Mouse (Mus musculus) liver, adult 2 months (tissue): ENCODE data around the gene Cgref1. TPM values are rescaled to one million over a fixed set of nuclear protein-coding genes. Genes with fewer than 3 reads are reported as not detected.

ENCODE experiments used
- DNase-seq: peaks from one replicate; pipeline ENCODE4 v3.0.0-alpha.2; 2011; ENCODE audit warnings: low read depth, low spot score; ENCODE audit errors: extremely low read depth
- H3K27ac ChIP-seq: fragments of 200-500 bp; replicated peaks from 2 replicates; pipeline ENCODE4 v1.5.1; 2012; ENCODE audit warnings: low read depth, mild to moderate bottlenecking, control low read depth, inconsistent platforms, low read length; ENCODE audit not compliant: insufficient read depth
- H3K27me3 ChIP-seq: fragments of 200-500 bp; 2 replicates; pipeline ENCODE4 v1.6.1; 2012; ENCODE audit warnings: mild to moderate bottlenecking, moderate library complexity, low read length, inconsistent platforms; ENCODE audit not compliant: control insufficient read depth, insufficient read depth
- H3K36me3 ChIP-seq: fragments of 200-500 bp; 2 replicates; pipeline ENCODE4 v1.6.1; 2012; ENCODE audit warnings: low read length, inconsistent platforms; ENCODE audit not compliant: control insufficient read depth, insufficient read depth
- H3K4me1 ChIP-seq: fragments of 200-500 bp; 2 replicates; pipeline ENCODE4 v1.6.1; 2011; ENCODE audit warnings: low read length; ENCODE audit not compliant: control insufficient read depth, insufficient read depth
- H3K4me3 ChIP-seq: fragments of 200-500 bp; 2 replicates; pipeline ENCODE4 v1.5.1; 2011; ENCODE audit warnings: low read depth, mild to moderate bottlenecking, control low read depth, low read length, moderate library complexity; ENCODE audit not compliant: insufficient read depth
- H3K79me2 ChIP-seq: fragments of 200-500 bp; 2 replicates; pipeline ENCODE4 v1.6.1; 2012; ENCODE audit warnings: inconsistent platforms, mild to moderate bottlenecking, low read length, moderate library complexity; ENCODE audit not compliant: control insufficient read depth, insufficient read depth
- H3K9ac ChIP-seq: fragments of 200-500 bp; 2 replicates; pipeline ENCODE4 v1.6.1; 2012; ENCODE audit warnings: low read depth, mild to moderate bottlenecking, control low read depth, inconsistent platforms, low read length
- CTCF ChIP-seq: fragments of 200-500 bp; IDR thresholded peaks from 2 replicates; pipeline ENCODE4 v1.5.1; 2011; ENCODE audit warnings: low read depth, low read length, control low read depth
- POLR2A ChIP-seq: fragments of 200-500 bp; IDR thresholded peaks from 2 replicates; pipeline ENCODE4 v1.6.1; 2011; ENCODE audit warnings: low read length, control low read depth; ENCODE audit not compliant: insufficient read depth; ENCODE audit errors: extremely low read depth
- WGBS: fragments of 180-500 bp; shearing (Covaris S2); methylation state at CpG from one replicate; pipeline ENCODE4 v1.1.7; 2018; 5-methylcytosine and 5-hydroxymethylcytosine counted together
- polyA plus RNA-seq: library from polyadenylated mRNA; depleted of rRNA; stranded (reverse); fragments of >200 nt; gene quantifications from 2 replicates; pipeline ENCODE4 v1.2.3, GENCODE M21; 2012
- total RNA-seq: library from RNA; depleted of rRNA; stranded (reverse); fragments of >200 nt; gene quantifications from 2 replicates; pipeline ENCODE4 v1.2.3, GENCODE M21; 2014

The Cgref1 gene
- total and polyA plus RNA-seq, 2 experiments = 0.28 to 0.74 TPM

GRCm38 (mm10) chr5:30890375-30890774 lies 55.0 kb downstream of the Cgref1 start:
- WGBS = 84% methylated on average over 7 of the region's 7 CpGs
- Histone ChIP-seq H3K9ac (no peak overlapping the region), H3K27ac (no peak overlapping the region), H3K4me1 (peaks cover 1% of the 10 kb centered on the region; the same call in 1 of the 2 replicates), H3K4me3 (no peak overlapping the region), H3K27me3 (no peaks in the 10 kb centered on the region), H3K79me2 (no peaks in the 10 kb centered on the region), H3K36me3 (peaks cover 2% of the 10 kb centered on the region; the same call in 1 of the 2 replicates)
- no peak for DNase-seq
- TF ChIP-seq CTCF (no peak), POLR2A (no peak)

GRCm38 (mm10) chr5:30889088-30889754 lies 56.2 kb downstream of the Cgref1 start:
- H3K27ac ChIP-seq = peak overlapping the region; percentile 81; the same call in 1 of the 2 replicates
- DNase-seq = peak; percentile 34
- H3K79me2 ChIP-seq = no peaks in the 10 kb centered on the region
- peak overlapping the region; percentile 64 for H3K4me3 ChIP-seq
- H3K27me3 ChIP-seq = no peaks in the 10 kb centered on the region
- under 1% methylated on average over 40 of the region's 42 CpGs for WGBS
- H3K9ac ChIP-seq = peak overlapping the region; percentile 62
- peaks cover 1% of the 10 kb centered on the region; the same call in 1 of the 2 replicates for H3K4me1 ChIP-seq
- peaks cover 2% of the 10 kb centered on the region; the same call in 1 of the 2 replicates for H3K36me3 ChIP-seq
- no peak for TF ChIP-seq POLR2A

- peaks cover 1% of the 10 kb centered on the region; the same call in 1 of the 2 replicates for H3K4me1 ChIP-seq
- under 1% methylated on average over 42 of the region's 42 CpGs for WGBS
- DNase-seq = peak; percentile 93
- no peaks in the 10 kb centered on the region for H3K79me2 ChIP-seq
- no peaks in the 10 kb centered on the region; the same call in 1 of the 2 replicates for H3K36me3 ChIP-seq
- H3K27ac ChIP-seq = peak within 1 kb of the TSS; percentile 83
- TF ChIP-seq CTCF = no peak
- TF ChIP-seq POLR2A = 0 out of 2 replicates have a peak, but pooled peaks have one; percentile 17
- no peaks in the 10 kb centered on the region for H3K27me3 ChIP-seq
- H3K9ac ChIP-seq = peak within 1 kb of the TSS; percentile 82
- H3K4me3 ChIP-seq = peak within 1 kb of the TSS; percentile 79
These were observed 56.9 kb downstream of the Cgref1 start, which contains the start of gene Agbl5 for GRCm38 (mm10) chr5:30888337-30889087. Gene Agbl5, plus strand, starts transcription at chr5:30888694.

- peaks cover 1% of the 10 kb centered on the region; the same call in 1 of the 2 replicates for H3K4me1 ChIP-seq
- no peaks in the 10 kb centered on the region; the same call in 1 of the 2 replicates for H3K36me3 ChIP-seq
- H3K27ac ChIP-seq = peak overlapping the region; percentile 83
- under 1% methylated on average over 28 of the region's 28 CpGs for WGBS
- peak; percentile 99 for DNase-seq
- peak overlapping the region; percentile 82 for H3K9ac ChIP-seq
- H3K79me2 ChIP-seq = no peaks in the 10 kb centered on the region
- H3K4me3 ChIP-seq = peak overlapping the region; percentile 79
- no peak for TF ChIP-seq POLR2A
- no peaks in the 10 kb centered on the region for H3K27me3 ChIP-seq
These were observed 57.5 kb downstream of the Cgref1 start for GRCm38 (mm10) chr5:30887858-30888336.

- peak; percentile 93 for DNase-seq
- TF ChIP-seq POLR2A (peak; percentile 90), CTCF (0 out of 2 replicates have a peak, but pooled peaks have one; percentile 5)
- Histone ChIP-seq H3K4me3 (peak overlapping the region; percentile 79), H3K27ac (peak overlapping the region; percentile 83), H3K27me3 (no peaks in the 10 kb centered on the region), H3K4me1 (peaks cover 1% of the 10 kb centered on the region; the same call in 1 of the 2 replicates), H3K79me2 (no peaks in the 10 kb centered on the region), H3K9ac (peak overlapping the region; percentile 82), H3K36me3 (no peaks in the 10 kb centered on the region; the same call in 1 of the 2 replicates)
- under 1% methylated on average over 19 of the region's 19 CpGs for WGBS
These were observed 58.0 kb downstream of the Cgref1 start for GRCm38 (mm10) chr5:30887331-30887761.
